Mouse (Mus musculus) heart, adult 2 months (tissue): Measurements from ENCODE around the gene Zfp451.

Source experiments
- CTCF ChIP-seq: fragments of 200-600 bp; IDR thresholded peaks from 2 replicates; pipeline ENCODE4 v1.8.1; 2022; ENCODE audit warnings: antibody characterized with exemption, mild to moderate bottlenecking, moderate library complexity
- EP300 ChIP-seq: fragments of 200-500 bp; IDR thresholded peaks from 2 replicates; pipeline ENCODE4 v1.6.1; 2011; ENCODE audit warnings: low read depth, low read length, control low read depth; ENCODE audit not compliant: insufficient read depth
- POLR2A ChIP-seq: fragments of 200-500 bp; IDR thresholded peaks from 2 replicates; pipeline ENCODE4 v1.6.1; 2011; ENCODE audit warnings: mild to moderate bottlenecking, low read depth, low read length, control low read depth; ENCODE audit not compliant: insufficient read depth

- TF ChIP-seq EP300, result no peak
- TF ChIP-seq CTCF, result no peak
- no peak for TF ChIP-seq POLR2A
Observed at GRCm38 (mm10) chr1:33725086-33725485, 89.3 kb downstream of the Zfp451 start.
